Mouse (Mus musculus): Measurements from ENCODE around the gene Tcf19.

GRCm38 (mm10) chr17:35537421-35537820 is 20.8 kb upstream of the Tcf19 start:
- no peak for TF ChIP-seq EP300 (IDR thresholded peaks at IDR 0.05)
- no peak for TF ChIP-seq CTCF (IDR thresholded peaks at IDR 0.05)
